Mouse (Mus musculus) neural tube, embryonic 15.5 days (tissue): Measurements from ENCODE around the gene Bola1. TPM values are rescaled to one million over a fixed set of nuclear protein-coding genes. Genes with fewer than 3 reads are reported as not detected.
"Not testable (repeated sequence)": the region's sequence is repeated elsewhere in the genome, so short reads cannot be mapped to it uniquely, and the experiment has no call there.

Experiments used
- ATAC-seq: fragments of 200-750 bp; cut with Nextera tagmentation; 2 replicates; pipeline ENCODE4 v1.8.0; 2017; ENCODE audit warnings: mild to moderate bottlenecking, moderate TSS enrichment, moderate library complexity; ENCODE audit not compliant: low FRiP score
- H3K27ac ChIP-seq: fragments of 300-500 bp; sonication (generic); replicated peaks from 2 replicates; pipeline ENCODE4 v1.5.1; 2015; ENCODE audit warnings: mild to moderate bottlenecking, inconsistent platforms
- H3K27me3 ChIP-seq: fragments of 300-500 bp; sonication (generic); replicated peaks from 2 replicates; pipeline ENCODE4 v1.6.1; 2015; ENCODE audit warnings: inconsistent platforms
- H3K36me3 ChIP-seq: fragments of 300-500 bp; sonication (generic); 2 replicates; pipeline ENCODE4 v1.6.1; 2015; ENCODE audit warnings: inconsistent platforms
- H3K4me1 ChIP-seq: fragments of 300-500 bp; sonication (generic); 2 replicates; pipeline ENCODE4 v1.6.1; 2015; ENCODE audit warnings: inconsistent platforms
- H3K4me2 ChIP-seq: fragments of 300-500 bp; sonication (generic); 2 replicates; pipeline ENCODE4 v1.6.1; 2015; ENCODE audit warnings: inconsistent platforms, mild to moderate bottlenecking, moderate library complexity
- H3K4me3 ChIP-seq: fragments of 300-500 bp; sonication (generic); replicated peaks from 2 replicates; pipeline ENCODE4 v1.5.1; 2015; ENCODE audit warnings: mild to moderate bottlenecking, inconsistent platforms
- H3K9ac ChIP-seq: fragments of 300-500 bp; sonication (generic); replicated peaks from 2 replicates; pipeline ENCODE4 v1.6.1; 2015; ENCODE audit warnings: mild to moderate bottlenecking, inconsistent platforms
- H3K9me3 ChIP-seq: fragments of 300-500 bp; sonication (generic); replicated peaks from 2 replicates; pipeline ENCODE4 v1.6.1; 2016; ENCODE audit warnings: inconsistent platforms
- WGBS: fragments of 180-500 bp; shearing (Covaris S2); methylation state at CpG from one replicate; pipeline ENCODE4 v1.1.7; 2015; ENCODE audit warnings: mixed read lengths; 5-methylcytosine and 5-hydroxymethylcytosine counted together
- polyA plus RNA-seq: library from polyadenylated mRNA; unstranded; fragments of >200 nt; fragmentation: Nextera tagmentation; extraction: Ambion mirVana; gene quantifications from 2 replicates; pipeline ENCODE4 v1.2.1, GENCODE M21; 2015

Bola1 gene
- polyA plus RNA-seq, 1 experiment from 2014 or later: 58.6 TPM

- peaks cover 23% of the 10 kb centered on the region for H3K4me1 ChIP-seq
- ATAC-seq: peak; percentile 91
- H3K4me3 ChIP-seq: peak within 1 kb of the TSS; percentile 48
- not testable (repeated sequence) for H3K27me3 ChIP-seq, H3K36me3 ChIP-seq, H3K9me3 ChIP-seq
- peak within 1 kb of the TSS; percentile 56 for H3K4me2 ChIP-seq
- peak within 1 kb of the TSS; percentile 69 for H3K9ac ChIP-seq
- WGBS: under 1% methylated on average over 40 of the region's 88 CpGs
- H3K27ac ChIP-seq: peak within 1 kb of the TSS; percentile 97
Observed at GRCm38 (mm10) chr3:96245003-96245886, 25.7 kb upstream of the Bola1 start, which contains the start of gene Hist2h2aa1. TSS of gene Hist2h2aa1 (plus strand) at chr3:96245497.

GRCm38 (mm10) chr3:96243921-96244572, 24.5 kb upstream of the Bola1 start:
- Histone ChIP-seq H3K27me3 (no peaks in the 10 kb centered on the region), H3K9me3 (no peaks in the 10 kb centered on the region), H3K36me3 (no peaks in the 10 kb centered on the region), H3K4me3 (no peak overlapping the region), H3K4me2 (peak overlapping the region; percentile 56), H3K27ac (peak overlapping the region; percentile 97), H3K4me1 (peaks cover 23% of the 10 kb centered on the region), H3K9ac (no peak overlapping the region)
- no peak for ATAC-seq
- WGBS: 86% methylated on average over 7 of the region's 7 CpGs

GRCm38 (mm10) chr3:96240799-96241197, 21.3 kb upstream of the Bola1 start:
- Histone ChIP-seq H3K27me3 (no peaks in the 10 kb centered on the region), H3K4me2 (peak overlapping the region; percentile 58), H3K4me1 (peaks cover 25% of the 10 kb centered on the region), H3K27ac (peak overlapping the region; percentile 82), H3K9me3 (no peaks in the 10 kb centered on the region), H3K9ac (0 out of 2 replicates have a peak overlapping the region, but pooled peaks have one; percentile 24), H3K4me3 (peak overlapping the region; percentile 31; the same call in 1 of the 2 replicates), H3K36me3 (no peaks in the 10 kb centered on the region)
- ATAC-seq: no peak
- 71% methylated on average over 9 of the region's 9 CpGs for WGBS

GRCm38 (mm10) chr3:96239949-96240798, 20.7 kb upstream of the Bola1 start, which contains the start of gene Hist2h2aa2:
TSS of gene Hist2h2aa2 (minus strand) at chr3:96240276.
- not testable (repeated sequence) for H3K9me3 ChIP-seq
- WGBS: 3% methylated on average over 35 of the region's 85 CpGs

GRCm38 (mm10) chr3:96238954-96239793, 19.7 kb upstream of the Bola1 start, which contains the start of gene Hist2h3c2:
TSS of gene Hist2h3c2 (minus strand) at chr3:96239127.
- H3K4me3 ChIP-seq: peak within 1 kb of the TSS; percentile 35
- peaks cover 19% of the 10 kb centered on the region for H3K4me1 ChIP-seq
- not testable (repeated sequence) for H3K27me3 ChIP-seq, H3K36me3 ChIP-seq, H3K9me3 ChIP-seq
- WGBS: 0% methylated on average over 10 of the region's 68 CpGs
- H3K9ac ChIP-seq: 0 out of 2 replicates have a peak within 1 kb of the TSS, but pooled peaks have one; percentile 41
- peak within 1 kb of the TSS; percentile 66; the same call in 1 of the 2 replicates for H3K27ac ChIP-seq
- peak within 1 kb of the TSS; percentile 48 for H3K4me2 ChIP-seq
- ATAC-seq: peak; percentile 88

More at GRCm38 (mm10) chr3:96239949-96240798, 20.7 kb upstream of the Bola1 start, which contains the start of gene Hist2h2aa2:
- H3K4me2 ChIP-seq: peak within 1 kb of the TSS; percentile 58
- not testable (repeated sequence) for H3K36me3 ChIP-seq, H3K27me3 ChIP-seq
- H3K4me1 ChIP-seq: peaks cover 25% of the 10 kb centered on the region
- H3K9ac ChIP-seq: 0 out of 2 replicates have a peak within 1 kb of the TSS, but pooled peaks have one; percentile 24
- peak within 1 kb of the TSS; percentile 35 for H3K4me3 ChIP-seq
- ATAC-seq: peak; percentile 91
- peak within 1 kb of the TSS; percentile 82 for H3K27ac ChIP-seq

- WGBS: under 1% methylated on average over 12 of the region's 12 CpGs
- H3K27ac ChIP-seq: no peak overlapping the region
- H3K4me1 ChIP-seq: peaks cover 13% of the 10 kb centered on the region
- no peak for ATAC-seq
- H3K4me2 ChIP-seq: peak overlapping the region; percentile 48
- no peaks in the 10 kb centered on the region for H3K27me3 ChIP-seq
- peak overlapping the region; percentile 29 for H3K4me3 ChIP-seq
- H3K9me3 ChIP-seq: no peaks in the 10 kb centered on the region
- H3K36me3 ChIP-seq: no peaks in the 10 kb centered on the region
- H3K9ac ChIP-seq: 0 out of 2 replicates have a peak overlapping the region, but pooled peaks have one; percentile 41
Observed at GRCm38 (mm10) chr3:96237904-96238511, 18.5 kb upstream of the Bola1 start.

GRCm38 (mm10) chr3:96237335-96237903, 17.9 kb upstream of the Bola1 start:
- H3K36me3 ChIP-seq: no peaks in the 10 kb centered on the region

GRCm38 (mm10) chr3:96236834-96237334, 17.4 kb upstream of the Bola1 start:
- Histone ChIP-seq H3K9ac (no peak overlapping the region), H3K4me2 (peak overlapping the region; percentile 48), H3K27me3 (no peaks in the 10 kb centered on the region), H3K9me3 (no peaks in the 10 kb centered on the region), H3K4me3 (peak overlapping the region; percentile 29; the same call in 1 of the 2 replicates), H3K4me1 (peaks cover 13% of the 10 kb centered on the region), H3K36me3 (no peaks in the 10 kb centered on the region), H3K27ac (no peak overlapping the region)
- WGBS: 94% methylated on average over 4 of the region's 4 CpGs
- no peak for ATAC-seq

More at GRCm38 (mm10) chr3:96237335-96237903, 17.9 kb upstream of the Bola1 start:
- no peak for ATAC-seq
- Histone ChIP-seq H3K4me1 (peaks cover 13% of the 10 kb centered on the region), H3K4me2 (peak overlapping the region; percentile 48), H3K4me3 (peak overlapping the region; percentile 29), H3K9me3 (no peaks in the 10 kb centered on the region), H3K27ac (no peak overlapping the region), H3K27me3 (no peaks in the 10 kb centered on the region), H3K9ac (no peak overlapping the region)
- 25% methylated on average over 7 of the region's 7 CpGs for WGBS

- H3K4me1 ChIP-seq: peaks cover 10% of the 10 kb centered on the region
- no peak overlapping the region for H3K9ac ChIP-seq
- H3K27me3 ChIP-seq: no peaks in the 10 kb centered on the region
- no peak overlapping the region for H3K27ac ChIP-seq
- H3K4me2 ChIP-seq: no peak overlapping the region
- H3K9me3 ChIP-seq: no peaks in the 10 kb centered on the region
- ATAC-seq: no peak
- H3K36me3 ChIP-seq: no peaks in the 10 kb centered on the region
- H3K4me3 ChIP-seq: no peak overlapping the region
- WGBS: 75% methylated on average over 3 of the region's 3 CpGs
Observed at GRCm38 (mm10) chr3:96235836-96236235, 16.3 kb upstream of the Bola1 start.
